Mouse (Mus musculus) ES-Bruce4 (cell line): ENCODE measurements around the gene Chit1.

ENCODE experiments used
- CTCF ChIP-seq: IDR thresholded peaks from one replicate; pipeline ENCODE4 v1.8.1; 2011; ENCODE audit warnings: low read depth, low read length
- EP300 ChIP-seq: IDR thresholded peaks from 2 replicates; pipeline ENCODE4 v1.6.1; 2011; ENCODE audit warnings: low read depth, low read length; ENCODE audit not compliant: insufficient read depth

DNA sequence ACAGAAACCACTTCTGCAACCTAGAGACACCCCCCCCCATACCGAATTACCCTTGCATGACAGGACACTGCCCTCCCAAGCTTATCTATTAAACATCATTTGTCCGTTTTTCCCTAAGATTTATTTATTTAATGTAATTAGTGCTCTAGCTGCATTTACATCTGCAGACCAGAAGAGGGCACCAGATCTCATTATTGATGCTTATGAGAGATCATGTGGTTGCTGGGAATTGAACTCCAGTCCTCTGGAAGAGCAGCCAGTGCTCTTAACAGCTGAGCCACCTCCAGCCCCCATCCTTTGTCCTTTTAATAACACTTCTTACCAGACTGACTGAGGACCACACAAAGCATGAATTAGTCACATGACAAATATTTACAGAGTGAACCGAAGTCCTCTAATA lies 43.6 kb downstream of the Chit1 start:
- TF ChIP-seq CTCF, result no peak
- TF ChIP-seq EP300, result no peak
